ENCODE assay signal across 20 mouse cellular contexts in the genomic region with DNA sequence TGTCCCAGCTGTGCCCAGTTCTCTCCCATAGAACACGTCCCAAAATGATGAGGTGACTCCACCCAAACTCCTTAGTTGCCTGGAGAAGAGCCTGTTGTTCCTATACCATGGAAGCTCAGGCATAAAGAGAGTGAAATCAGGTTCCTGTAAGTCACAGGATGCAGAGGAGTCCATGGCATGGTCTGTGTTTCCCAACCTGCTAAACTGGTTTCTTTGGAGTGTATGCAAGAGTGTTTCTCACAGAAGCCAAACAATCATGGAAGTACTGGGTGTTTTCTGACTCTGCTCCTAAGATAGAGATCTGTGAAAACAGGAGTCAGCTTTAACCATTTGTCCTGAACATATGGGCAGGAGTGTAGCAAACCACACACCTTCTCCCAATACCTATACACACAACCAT. TPM values are rescaled to one million over a fixed set of nuclear protein-coding genes. Genes with fewer than 3 reads are reported as not detected.
DNase-seq lines count a peak whose midpoint lies in the region; ATAC-seq lines count a peak whose summit lies in the region.
"Had no signal": no experiment of that assay in that cellular context is flagged by ENCODE, and none has a peak within 500 bp of the region (broad histone marks: within the 10 kb centered on the region; RNA-seq: fewer than 3 reads in every experiment).

No protein-coding gene starts in this region.

- no peak overlapping the region for H3K4me3 ChIP-seq in intestine, embryonic 15.5 days (replicated peaks)
- H3K4me3 ChIP-seq: forebrain, embryonic 15.5 days; heart, adult 2 months; heart, embryonic 15.5 days; hindbrain, embryonic 10.5 days; midbrain, embryonic 13.5 days; myocyte had no signal

- peak; percentile 77 for ATAC-seq in intestine, embryonic 15.5 days
- ATAC-seq: forebrain, embryonic 15.5 days; midbrain, embryonic 13.5 days had no signal

- H3K4me1 ChIP-seq in intestine, embryonic 15.5 days (replicated peaks) = no peaks in the 10 kb centered on the region
- H3K4me1 ChIP-seq: forebrain, embryonic 15.5 days; heart, embryonic 15.5 days; hindbrain, embryonic 10.5 days; midbrain, embryonic 13.5 days had no signal

- H3K36me3 ChIP-seq in intestine, embryonic 15.5 days = no peaks in the 10 kb centered on the region
- H3K36me3 ChIP-seq: forebrain, embryonic 15.5 days; G1E; heart, embryonic 15.5 days; hindbrain, embryonic 10.5 days; midbrain, embryonic 13.5 days had no signal

- H3K27ac ChIP-seq in intestine, embryonic 15.5 days = no peak overlapping the region
- H3K27ac ChIP-seq: forebrain, embryonic 15.5 days; heart, adult 2 months; heart, embryonic 15.5 days; hindbrain, embryonic 10.5 days; macrophage; midbrain, embryonic 13.5 days had no signal

- H3K27me3 ChIP-seq in intestine, embryonic 15.5 days (replicated peaks) = no peaks in the 10 kb centered on the region
- H3K27me3 ChIP-seq: forebrain, embryonic 15.5 days; heart, embryonic 15.5 days; midbrain, embryonic 13.5 days had no signal

- no peak overlapping the region for H3K9ac ChIP-seq in intestine, embryonic 15.5 days
- H3K9ac ChIP-seq: forebrain, embryonic 15.5 days; heart, embryonic 15.5 days; midbrain, embryonic 13.5 days had no signal

- no peak overlapping the region for H3K4me2 ChIP-seq in intestine, embryonic 15.5 days (replicated peaks)
- H3K4me2 ChIP-seq: forebrain, embryonic 15.5 days; heart, embryonic 15.5 days; midbrain, embryonic 13.5 days had no signal

- DNase-seq in urinary bladder, postnatal 14 days (ENCODE audit: low spot score) = peak; percentile 18
- DNase-seq in urinary bladder, adult 2 months (ENCODE audit: low spot score) = no peak
- peak; percentile 70 for DNase-seq in lung, postnatal 36 days
- DNase-seq in testis, postnatal 14 days (ENCODE audit: low spot score) = no peak
- DNase-seq in layer of hippocampus, adult 11-12 months (ENCODE audit: low spot score) = no peak
- DNase-seq in neural tube, embryonic 10.5 days (ENCODE audit: extremely low spot score, low spot score) = no peak
- DNase-seq: cerebellum, adult 9-10 months; heart, adult 2 months; kidney, postnatal 10 days; retina, postnatal 1 day; right cerebral cortex, postnatal 4 days had no signal

- 63% methylated on average over 1 of the region's 1 CpGs for WGBS in intestine, embryonic 15.5 days

- no peaks in the 10 kb centered on the region for H3K9me3 ChIP-seq in intestine, embryonic 15.5 days
- H3K9me3 ChIP-seq: forebrain, embryonic 15.5 days; G1E; heart, embryonic 15.5 days; hindbrain, embryonic 10.5 days; midbrain, embryonic 13.5 days had no signal

RNA-seq across cellular contexts. Expression of a gene that starts 5.6 kb away (rescaled TPM):
- polyA plus RNA-seq in urinary bladder, adult 2 months (2012; rRNA removed) = not detected in 2 replicates
- not detected in 2 replicates for polyA plus RNA-seq in intestine, embryonic 15.5 days (2015; fragmentation: Nextera tagmentation; extraction: Ambion mirVana)
- polyA plus RNA-seq: forebrain, embryonic 15.5 days; G1E; heart, adult 2 months; hindbrain, embryonic 10.5 days; liver, adult 2 months; macrophage; midbrain, embryonic 13.5 days had no signal

RNA-seq across cellular contexts. Expression of a gene that starts 22.0 kb away (rescaled TPM):
- not detected in 2 replicates for polyA plus RNA-seq in urinary bladder, adult 2 months (2012; rRNA removed)
- polyA plus RNA-seq in intestine, embryonic 15.5 days (2015; fragmentation: Nextera tagmentation; extraction: Ambion mirVana) = not detected in 2 replicates
- polyA plus RNA-seq: forebrain, embryonic 15.5 days; G1E; heart, adult 2 months; heart, embryonic 15.5 days; hindbrain, embryonic 10.5 days; liver, adult 2 months; macrophage; midbrain, embryonic 13.5 days; myocyte had no signal

RNA-seq across cellular contexts. Expression of a gene that starts 27.9 kb away (rescaled TPM):
- 0.13 and 0.19 TPM in 2 replicates for polyA plus RNA-seq in urinary bladder, adult 2 months (2012; rRNA removed)
- not detected in 2 replicates for polyA plus RNA-seq in intestine, embryonic 15.5 days (2015; fragmentation: Nextera tagmentation; extraction: Ambion mirVana)
- polyA plus RNA-seq: forebrain, embryonic 15.5 days; G1E; heart, embryonic 15.5 days; liver, adult 2 months; macrophage; midbrain, embryonic 13.5 days had no signal

Comparison
In these comparisons a context has a peak if more than half of its experiments do, and no peak if none do; other contexts are left out.
1. DNase-seq: peak in urinary bladder, postnatal 14 days (single experiment) and lung, postnatal 36 days (single experiment); none in urinary bladder, adult 2 months (single experiment), testis, postnatal 14 days (single experiment), layer of hippocampus, adult 11-12 months (single experiment) and neural tube, embryonic 10.5 days (single experiment).